Comparison of ENCODE assay signal across 30 mouse cellular contexts in genomic region chr4:90003898-90004297, GRCm38 (mm10).
A peak's percentile ranks its signal among the peaks of the same experiment; 100 is the strongest.
DNase-seq lines count a peak whose midpoint lies in the region; ATAC-seq and TF ChIP-seq lines count a peak whose summit lies in the region.
"Had no signal": no experiment of that assay in that cellular context is flagged by ENCODE, and none has a peak within 500 bp of the region (broad histone marks: within the 10 kb centered on the region; RNA-seq: fewer than 3 reads in every experiment).

No protein-coding gene starts in this region.

- no peak overlapping the region for H3K4me2 ChIP-seq in hindbrain, embryonic 16.5 days (ENCODE audit: low read length)
- no peak overlapping the region for H3K4me2 ChIP-seq in hindbrain, embryonic 12.5 days (replicated peaks)
- H3K4me2 ChIP-seq: embryonic facial prominence, embryonic 12.5 days; forebrain, embryonic 15.5 days; heart, embryonic 13.5 days; limb, embryonic 12.5 days; liver, embryonic 15.5 days; midbrain, embryonic 12.5 days had no signal

- peak; percentile 71; the same call in 1 of the 2 replicates for ATAC-seq in hindbrain, embryonic 16.5 days
- no peak for ATAC-seq in hindbrain, embryonic 12.5 days (ENCODE audit: low FRiP score)
- ATAC-seq in monocyte, adult 5-6 weeks (replicated peaks; ENCODE audit: insufficient number of reproducible peaks, low FRiP score, low TSS enrichment, poor library complexity, severe bottlenecking) = no peak
- ATAC-seq: forebrain, embryonic 15.5 days; intestine, embryonic 16.5 days; lung, postnatal 0 days had no signal

- no peaks in the 10 kb centered on the region for H3K27me3 ChIP-seq in hindbrain, embryonic 16.5 days (replicated peaks; ENCODE audit: control insufficient read depth, insufficient read depth, low read length)
- H3K27me3 ChIP-seq in hindbrain, embryonic 12.5 days = no peaks in the 10 kb centered on the region
- H3K27me3 ChIP-seq: embryonic facial prominence, embryonic 12.5 days; forebrain, embryonic 15.5 days; heart, embryonic 13.5 days; limb, embryonic 12.5 days; liver, embryonic 15.5 days; megakaryocyte, embryonic 14.5 days; midbrain, embryonic 12.5 days had no signal

- DNase-seq in retina, postnatal 1 day = peak; percentile 1
- DNase-seq in retina, embryonic 14.5 days (ENCODE audit: low spot score) = no peak
- DNase-seq in NIH3T3 (ENCODE audit: low read depth) = peak; percentile 15
- no peak for DNase-seq in lung, adult 2 months
- DNase-seq: adrenal gland, postnatal 10 days; B cell, adult 2 months; cerebellum, adult 11 months; cerebellum, adult 9-11 months; embryo, embryonic 11 days; gastrocnemius, postnatal 10 days; heart, postnatal 10 days; kidney, adult 8-10 months; kidney, postnatal 4 days; lung, postnatal 4 days; right cerebral cortex, postnatal 4 days had no signal

- no peak overlapping the region for H3K4me3 ChIP-seq in hindbrain, embryonic 16.5 days (ENCODE audit: low read length)
- no peak overlapping the region for H3K4me3 ChIP-seq in hindbrain, embryonic 12.5 days
- H3K4me3 ChIP-seq in lung, adult 2 months (replicated peaks; ENCODE audit: extremely low read depth, low read depth, low read length) = no peak overlapping the region
- H3K4me3 ChIP-seq: embryonic facial prominence, embryonic 12.5 days; forebrain, embryonic 15.5 days; heart, embryonic 13.5 days; left cerebral cortex, adult 2 months; limb, embryonic 12.5 days; liver, embryonic 15.5 days; megakaryocyte, embryonic 14.5 days; midbrain, embryonic 12.5 days had no signal

- no peak for TF ChIP-seq CTCF in lung, adult 2 months (IDR thresholded peaks at IDR 0.05; ENCODE audit: insufficient read depth, low read length)

- no peak overlapping the region for H3K27ac ChIP-seq in hindbrain, embryonic 16.5 days (ENCODE audit: low read depth, low read length)
- H3K27ac ChIP-seq in hindbrain, embryonic 12.5 days = no peak overlapping the region
- H3K27ac ChIP-seq: embryonic facial prominence, embryonic 12.5 days; forebrain, embryonic 15.5 days; heart, embryonic 13.5 days; kidney, postnatal 0 days; left cerebral cortex, adult 2 months; limb, embryonic 12.5 days; liver, embryonic 15.5 days; midbrain, embryonic 12.5 days had no signal

- H3K9ac ChIP-seq in hindbrain, embryonic 16.5 days (ENCODE audit: low read depth, low read length) = no peak overlapping the region
- no peak overlapping the region for H3K9ac ChIP-seq in hindbrain, embryonic 12.5 days
- H3K9ac ChIP-seq: embryonic facial prominence, embryonic 12.5 days; forebrain, embryonic 15.5 days; heart, embryonic 13.5 days; limb, embryonic 12.5 days; liver, embryonic 15.5 days; midbrain, embryonic 12.5 days had no signal

- TF ChIP-seq POLR2A in lung, adult 2 months (IDR thresholded peaks at IDR 0.05; ENCODE audit: borderline replicate concordance, extremely low read depth, low read depth, low read length) = no peak

- WGBS in hindbrain, embryonic 16.5 days = 88% methylated on average over 1 of the region's 1 CpGs
- WGBS in hindbrain, embryonic 12.5 days = 87% methylated on average over 1 of the region's 1 CpGs
- 56% methylated on average over 1 of the region's 1 CpGs for WGBS in lung, adult 2 months

- no peaks in the 10 kb centered on the region for H3K36me3 ChIP-seq in hindbrain, embryonic 16.5 days (ENCODE audit: control insufficient read depth, insufficient read depth, low read length)
- no peaks in the 10 kb centered on the region for H3K36me3 ChIP-seq in hindbrain, embryonic 12.5 days
- H3K36me3 ChIP-seq: embryonic facial prominence, embryonic 12.5 days; forebrain, embryonic 15.5 days; G1E; heart, embryonic 13.5 days; limb, embryonic 12.5 days; liver, embryonic 15.5 days; midbrain, embryonic 12.5 days had no signal

- H3K9me3 ChIP-seq in hindbrain, embryonic 16.5 days (ENCODE audit: control insufficient read depth, low read length) = no peaks in the 10 kb centered on the region
- no peaks in the 10 kb centered on the region for H3K9me3 ChIP-seq in hindbrain, embryonic 12.5 days (replicated peaks)
- H3K9me3 ChIP-seq: embryonic facial prominence, embryonic 12.5 days; forebrain, embryonic 15.5 days; heart, embryonic 13.5 days; limb, embryonic 12.5 days; liver, embryonic 15.5 days; midbrain, embryonic 12.5 days had no signal

- H3K4me1 ChIP-seq in hindbrain, embryonic 16.5 days (ENCODE audit: control insufficient read depth, insufficient read depth, low read depth, low read length) = no peaks in the 10 kb centered on the region
- H3K4me1 ChIP-seq in hindbrain, embryonic 12.5 days = no peaks in the 10 kb centered on the region
- no peaks in the 10 kb centered on the region for H3K4me1 ChIP-seq in lung, adult 2 months (ENCODE audit: control insufficient read depth, insufficient read depth, low read length)
- H3K4me1 ChIP-seq: embryonic facial prominence, embryonic 12.5 days; forebrain, embryonic 15.5 days; heart, embryonic 13.5 days; limb, embryonic 12.5 days; liver, embryonic 15.5 days; megakaryocyte, embryonic 14.5 days; midbrain, embryonic 12.5 days had no signal

Comparison
In these comparisons a context has a peak if more than half of its experiments do, and no peak if none do; other contexts are left out.
1. DNase-seq: peak in retina, postnatal 1 day (single experiment) and NIH3T3 (single experiment); none in retina, embryonic 14.5 days (single experiment) and lung, adult 2 months (single experiment).